Mouse (Mus musculus): ENCODE data around the gene Eef2.
"Not testable (repeated sequence)": the region's sequence is repeated elsewhere in the genome, so short reads cannot be mapped to it uniquely, and the experiment has no call there.

Gene Eef2

GRCm38 (mm10) chr10:81201807-81202758 lies 25.7 kb downstream of the Eef2 start, which contains the start of gene Nmrk2:
TSS of gene Nmrk2 (minus strand) at chr10:81202051.
- DNase-seq (ENCODE audit: low spot score): no peak

GRCm38 (mm10) chr10:81202978-81203720 lies 26.7 kb downstream of the Eef2 start:
- DNase-seq (ENCODE audit: low spot score): no peak

GRCm38 (mm10) chr10:81204137-81204536 lies 27.7 kb downstream of the Eef2 start:
- no peak for DNase-seq (ENCODE audit: low spot score)

- DNase-seq (ENCODE audit: low spot score): no peak
Measured at GRCm38 (mm10) chr10:81210154-81210553, 33.7 kb downstream of the Eef2 start.

GRCm38 (mm10) chr10:81216260-81216659 lies 39.8 kb downstream of the Eef2 start:
- DNase-seq (ENCODE audit: low spot score): no peak

GRCm38 (mm10) chr10:81216810-81217209 lies 40.4 kb downstream of the Eef2 start:
- DNase-seq (ENCODE audit: low spot score): no peak

- not testable (repeated sequence) for DNase-seq (ENCODE audit: low spot score)
Measured at GRCm38 (mm10) chr10:81217267-81217666, 40.8 kb downstream of the Eef2 start.

GRCm38 (mm10) chr10:81217964-81218363 lies 41.5 kb downstream of the Eef2 start:
- DNase-seq (ENCODE audit: low spot score): peak; percentile 73

GRCm38 (mm10) chr10:81221402-81222015 lies 45.1 kb downstream of the Eef2 start:
- DNase-seq (ENCODE audit: low spot score): no peak

GRCm38 (mm10) chr10:81223731-81224130 lies 47.3 kb downstream of the Eef2 start:
- not testable (repeated sequence) for DNase-seq (ENCODE audit: low spot score)

- DNase-seq (ENCODE audit: low spot score): no peak
Measured at GRCm38 (mm10) chr10:81229735-81230437, 53.5 kb downstream of the Eef2 start.

GRCm38 (mm10) chr10:81230438-81231332 lies 54.3 kb downstream of the Eef2 start, which contains the start of gene Atcay:
TSS of gene Atcay (minus strand) at chr10:81230833.
- no peak for DNase-seq (ENCODE audit: low spot score)

- DNase-seq (ENCODE audit: low spot score): no peak
Measured at GRCm38 (mm10) chr10:81231436-81231835, 55.0 kb downstream of the Eef2 start.
